Mouse (Mus musculus): ENCODE measurements at regions not wholly inside any gene's neighbourhood (a gene's known extent, or its start where the extent isn't known, plus 50 kb on each side); places are given as distances from the start of the nearest gene placed in this dataset.

DNA sequence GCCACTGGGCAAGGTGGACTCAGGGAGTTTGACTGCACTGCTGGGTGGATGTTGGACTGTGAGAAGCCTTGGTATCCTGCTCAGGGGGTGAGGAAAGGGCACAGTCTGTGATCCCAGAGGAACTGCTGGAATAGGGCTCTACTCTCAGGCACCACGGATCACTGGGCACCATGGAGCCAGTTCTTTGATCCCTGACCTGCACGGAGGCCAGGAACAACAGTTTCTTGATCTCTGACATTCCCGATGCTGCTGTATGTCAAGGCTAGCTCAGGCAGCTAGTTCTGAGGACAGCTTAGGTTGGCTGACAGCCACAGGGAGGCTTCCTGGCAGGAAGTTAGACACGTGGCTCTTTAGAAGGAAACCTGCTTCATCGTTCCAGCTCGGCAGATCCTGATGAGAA is 289.5 kb upstream of the Slit2 start:
- DNase-seq (ENCODE audit: low read depth, low spot score) = no peak

GRCm38 (mm10) chr5:47693921-47694320 is 289.0 kb upstream of the Slit2 start:
- DNase-seq (ENCODE audit: low read depth, low spot score) = no peak

DNA sequence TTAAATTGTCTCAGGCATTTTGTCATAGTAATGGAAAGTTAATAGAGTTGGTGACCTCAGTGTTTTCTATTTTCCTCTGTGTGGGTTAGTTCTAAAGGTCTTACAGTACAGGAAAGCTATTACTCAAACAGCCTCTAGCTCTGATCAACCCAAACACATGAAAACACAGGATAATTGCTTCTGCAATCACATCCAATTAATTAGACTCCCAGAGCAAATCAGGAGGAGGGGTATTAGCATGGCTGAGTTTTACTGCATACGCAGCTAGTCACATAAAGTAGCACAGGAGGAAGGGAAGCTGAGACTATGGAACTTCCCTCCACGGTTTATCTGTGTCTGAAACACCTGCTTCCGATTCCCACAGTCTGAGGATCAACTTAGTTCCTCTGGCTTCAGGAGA is 288.3 kb upstream of the Slit2 start:
- DNase-seq (ENCODE audit: low read depth, low spot score) = no peak

GRCm38 (mm10) chr5:47711553-47711952 is 271.4 kb upstream of the Slit2 start:
- no peak for DNase-seq (ENCODE audit: low read depth, low spot score)

DNA sequence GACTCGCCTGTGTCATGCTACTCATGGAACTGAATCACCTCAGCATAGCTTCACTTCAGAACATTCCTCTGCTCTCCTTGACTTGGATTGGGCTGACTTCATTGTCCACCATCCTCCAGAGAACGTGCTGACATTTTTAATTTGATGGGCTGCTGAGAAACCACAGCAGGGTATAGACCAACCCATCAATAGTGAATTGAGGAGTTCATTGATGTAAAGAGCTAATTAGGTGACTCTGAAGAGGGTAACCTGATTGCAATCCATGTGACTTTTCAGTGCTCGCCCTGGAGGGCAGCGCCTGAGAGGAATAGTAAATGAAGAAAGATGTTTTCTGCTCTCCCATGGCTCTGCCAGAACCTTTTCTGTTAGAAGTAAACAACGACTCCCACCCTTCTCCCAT is 268.6 kb upstream of the Slit2 start:
- no peak for DNase-seq (ENCODE audit: low read depth, low spot score)

GRCm38 (mm10) chr5:47724911-47725310 is 258.0 kb upstream of the Slit2 start:
- DNase-seq (ENCODE audit: low read depth, low spot score) = no peak

GRCm38 (mm10) chr5:47742727-47743126 is 240.2 kb upstream of the Slit2 start:
- peak; percentile 35 for DNase-seq (ENCODE audit: low read depth, low spot score)

- no peak for DNase-seq (ENCODE audit: low read depth, low spot score)
These were observed 237.8 kb upstream of the Slit2 start for GRCm38 (mm10) chr5:47745177-47745576.

- DNase-seq (ENCODE audit: low read depth, low spot score) = no peak
These were observed 231.0 kb upstream of the Slit2 start for GRCm38 (mm10) chr5:47751907-47752306.

GRCm38 (mm10) chr5:47772642-47773353 is 210.1 kb upstream of the Slit2 start:
- DNase-seq (ENCODE audit: low read depth, low spot score) = no peak

GRCm38 (mm10) chr5:47773354-47773743 is 209.6 kb upstream of the Slit2 start:
- no peak for DNase-seq (ENCODE audit: low read depth, low spot score)

DNA sequence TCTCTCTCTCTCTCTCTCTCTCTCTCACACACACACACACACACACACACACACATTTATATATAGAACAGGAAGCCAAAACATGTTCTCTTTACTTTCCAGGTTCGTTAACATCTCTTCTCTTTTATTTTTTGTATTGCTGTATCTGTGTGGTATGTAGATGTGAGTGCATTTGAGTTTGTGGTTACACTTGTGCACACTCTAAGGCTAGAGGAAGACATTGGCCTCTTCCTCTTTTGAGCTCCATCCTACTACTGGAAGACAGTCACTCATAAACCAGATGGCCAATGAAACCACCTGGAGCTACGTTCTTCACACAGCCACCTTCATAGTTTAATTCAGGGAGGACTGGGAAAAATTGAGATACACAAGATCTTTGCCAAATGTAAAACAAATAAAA is 202.1 kb upstream of the Slit2 start:
- no peak for DNase-seq (ENCODE audit: low read depth, low spot score)

GRCm38 (mm10) chr5:47781608-47782007 is 201.3 kb upstream of the Slit2 start:
- no peak for DNase-seq (ENCODE audit: low read depth, low spot score)

DNA sequence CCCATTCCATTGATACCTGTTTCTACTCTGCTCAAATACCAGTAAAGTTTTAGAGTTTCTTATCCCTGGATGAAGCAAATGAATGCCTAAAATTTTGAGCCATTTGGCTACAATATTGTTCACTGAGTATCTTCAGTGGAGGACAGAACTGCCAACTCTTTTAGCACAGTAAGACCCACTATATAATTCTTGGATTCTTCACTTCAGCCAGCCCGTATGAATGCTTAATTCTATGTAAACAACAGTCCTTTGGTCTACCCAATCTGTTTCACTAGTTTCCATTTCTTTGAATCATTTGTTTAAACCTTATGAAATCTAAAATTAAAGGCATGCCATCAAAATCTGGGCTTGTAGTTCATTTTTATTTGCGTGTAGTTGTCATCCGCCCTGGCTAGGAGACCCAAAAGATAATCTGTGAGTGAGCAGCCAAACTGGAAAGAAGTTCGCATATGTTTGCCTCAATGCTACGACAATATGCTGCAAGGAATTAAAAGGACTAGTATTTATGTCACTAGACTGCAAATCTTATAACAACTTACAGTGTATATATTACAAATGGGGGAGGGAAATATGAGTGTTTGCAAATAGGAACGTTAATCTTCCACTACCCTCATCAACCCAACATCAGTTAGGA is 188.2 kb upstream of the Slit2 start:
- no peak for DNase-seq (ENCODE audit: low read depth, low spot score)

DNA sequence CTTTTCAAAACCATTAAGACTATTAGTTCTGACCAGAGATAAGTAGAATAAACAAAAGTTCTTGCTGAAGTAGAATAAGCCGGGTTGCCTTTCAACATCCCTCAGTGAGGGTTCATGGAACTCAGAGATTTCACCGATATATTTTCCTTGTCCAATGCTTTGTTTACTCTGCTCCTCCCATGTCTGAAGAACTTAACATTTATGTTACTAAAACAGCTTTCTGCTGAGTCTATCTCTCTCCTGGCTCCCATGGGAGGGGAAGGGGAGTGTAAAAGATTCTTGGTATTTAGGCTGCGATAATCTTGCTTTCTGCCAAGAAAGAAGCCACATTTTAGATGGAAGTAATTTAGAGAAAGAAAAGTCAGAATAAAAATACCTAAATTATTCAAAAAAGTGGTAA is 187.7 kb upstream of the Slit2 start:
- no peak for DNase-seq (ENCODE audit: low read depth, low spot score)

- DNase-seq (ENCODE audit: low read depth, low spot score) = no peak
These were observed 162.0 kb upstream of the Slit2 start for GRCm38 (mm10) chr5:47820936-47821335.

GRCm38 (mm10) chr5:47837998-47838397 is 144.9 kb upstream of the Slit2 start:
- peak; percentile 14 for DNase-seq (ENCODE audit: low read depth, low spot score)

- no peak for DNase-seq (ENCODE audit: low read depth, low spot score)
These were observed 113.2 kb upstream of the Slit2 start for GRCm38 (mm10) chr5:47869701-47870100.

Data from brain, adult 2 months (tissue).